Mouse (Mus musculus): ENCODE results near the gene Pip. TPM values are rescaled to one million over a fixed set of nuclear protein-coding genes. Genes with fewer than 3 reads are reported as not detected.

Gene Pip
- not detected in 2 replicates for polyA plus RNA-seq (2012; rRNA removed)

DNA sequence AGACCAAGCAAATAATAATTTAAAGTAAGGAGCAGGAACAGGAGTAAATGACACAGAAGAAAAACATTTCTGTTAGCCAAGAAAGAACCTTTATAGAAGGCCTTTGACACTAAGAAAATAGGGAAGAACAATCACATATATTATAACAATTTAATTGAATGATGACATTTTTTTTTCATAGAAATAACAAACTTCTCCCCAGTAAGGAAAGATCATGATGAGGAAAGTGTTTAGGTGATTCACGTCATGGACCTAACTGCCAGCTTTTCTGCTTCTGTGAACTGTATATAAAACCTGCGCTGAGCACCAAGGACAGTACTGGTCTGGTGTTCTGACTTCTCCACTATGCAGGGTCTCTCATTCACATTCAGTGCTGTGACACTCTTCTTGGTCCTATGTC is at the start of gene Pip:
Gene Pip, plus strand, starts transcription at position 301 of the 400 bp plus-strand sequence.

DNA sequence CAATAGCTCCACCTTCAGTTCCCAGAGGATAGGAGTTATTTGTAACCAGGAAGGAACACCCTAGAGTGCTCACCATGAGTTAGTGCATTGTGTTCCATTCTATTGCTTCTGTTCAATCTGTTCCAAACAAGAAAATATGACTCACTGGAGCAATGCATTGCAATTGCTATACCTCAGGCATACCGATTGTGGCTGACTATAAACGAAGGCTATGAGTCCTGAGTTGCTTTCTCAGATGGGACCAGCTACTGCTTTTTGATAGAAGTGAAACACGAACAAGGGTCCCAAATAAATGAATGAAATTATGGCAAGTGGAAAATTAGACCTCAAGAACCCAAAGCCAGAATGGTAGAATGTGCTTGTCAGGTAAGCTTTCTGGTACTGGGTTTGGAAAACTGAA is 5.4 kb downstream of the Pip start, which contains the start of gene Sval2:
Gene Sval2, plus strand, starts transcription at position 301 of the 400 bp plus-strand sequence.

Other genes starting within 250 kb of the Pip start
- 0.35 and 0.61 TPM in 2 replicates for gene Ephb6, start 242.1 kb upstream of the Pip start, polyA plus RNA-seq (2012; rRNA removed)
- gene Trpv6, start 211.1 kb upstream of the Pip start, polyA plus RNA-seq (2012; rRNA removed) = 0.06 and 0.07 TPM in 2 replicates
- 0.11 and 0.14 TPM in 2 replicates for gene Trpv5, start 166.8 kb upstream of the Pip start, polyA plus RNA-seq (2012; rRNA removed)
- gene Llcfc1, start 163.1 kb upstream of the Pip start, polyA plus RNA-seq (2012; rRNA removed) = 0.05 TPM in 1 of 2 replicates, not detected in the other
- gene Kel, start 143.2 kb upstream of the Pip start, polyA plus RNA-seq (2012; rRNA removed) = 121 TPM in 2 replicates
- gene Olfr459, start 72.4 kb upstream of the Pip start, polyA plus RNA-seq (2012; rRNA removed) = not detected in 2 replicates
- gene Sval2, start 5.5 kb downstream of the Pip start, polyA plus RNA-seq (2012; rRNA removed) = not detected in 2 replicates
- gene Sval1, start 104.1 kb downstream of the Pip start, polyA plus RNA-seq (2012; rRNA removed) = not detected in 2 replicates
- not detected in 2 replicates for gene Sval3, start 120.6 kb downstream of the Pip start, polyA plus RNA-seq (2012; rRNA removed)
- gene Sva, start 190.9 kb downstream of the Pip start, polyA plus RNA-seq (2012; rRNA removed) = not detected in 2 replicates